Mouse (Mus musculus) lung, postnatal 25 days (tissue): ENCODE measurements around the gene Slc2a9.

Source experiments
- DNase-seq: peaks from one replicate; pipeline ENCODE4 v3.0.0; 2022; ENCODE audit warnings: low spot score

The Slc2a9 gene

GRCm38 (mm10) chr5:38372369-38372768 is 130.6 kb downstream of the Slc2a9 start:
- no peak for DNase-seq

- no peak for DNase-seq
Measured at GRCm38 (mm10) chr5:38371308-38371707, 131.6 kb downstream of the Slc2a9 start.

DNA sequence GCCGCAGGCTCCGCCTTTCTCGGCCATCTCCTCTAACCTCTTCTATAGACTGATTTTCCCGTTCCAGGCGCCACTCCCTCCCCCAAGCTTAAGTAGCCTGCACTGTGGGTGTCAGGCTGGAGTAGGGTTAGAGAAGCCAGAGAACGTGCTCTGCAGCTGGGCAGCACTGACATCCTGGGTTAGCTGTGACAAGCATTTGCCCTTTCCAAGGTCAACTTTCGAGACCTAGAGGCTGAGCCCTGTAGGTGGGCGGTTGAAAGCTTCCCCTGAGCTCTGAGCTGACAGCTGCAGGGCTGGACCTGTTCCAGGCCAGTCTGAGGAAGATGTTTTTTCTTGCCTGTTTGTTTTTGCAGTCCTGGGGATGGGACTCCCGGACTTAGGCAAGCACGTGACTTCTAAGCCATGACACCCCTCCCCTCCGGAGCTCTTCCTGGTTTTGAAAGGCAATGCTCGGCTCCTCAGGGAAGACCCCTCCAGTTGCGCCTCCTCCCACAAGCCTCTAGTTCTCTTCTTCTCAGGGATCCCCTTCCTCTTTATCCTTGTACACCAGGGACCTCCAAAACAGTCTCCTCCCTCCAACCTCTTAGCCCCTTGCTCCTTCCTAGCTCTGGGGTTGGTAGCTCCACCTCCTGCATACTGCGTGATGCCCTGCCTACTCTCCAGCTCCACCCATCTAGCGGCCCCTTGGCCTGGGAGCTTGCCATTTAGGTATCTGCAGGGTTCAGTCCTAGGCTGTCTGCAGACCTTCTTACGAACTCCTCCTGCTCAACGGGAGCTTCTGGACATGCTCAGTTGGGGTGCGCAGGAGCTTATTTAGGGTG is 136.1 kb downstream of the Slc2a9 start:
- peak; percentile 12 for DNase-seq

DNA sequence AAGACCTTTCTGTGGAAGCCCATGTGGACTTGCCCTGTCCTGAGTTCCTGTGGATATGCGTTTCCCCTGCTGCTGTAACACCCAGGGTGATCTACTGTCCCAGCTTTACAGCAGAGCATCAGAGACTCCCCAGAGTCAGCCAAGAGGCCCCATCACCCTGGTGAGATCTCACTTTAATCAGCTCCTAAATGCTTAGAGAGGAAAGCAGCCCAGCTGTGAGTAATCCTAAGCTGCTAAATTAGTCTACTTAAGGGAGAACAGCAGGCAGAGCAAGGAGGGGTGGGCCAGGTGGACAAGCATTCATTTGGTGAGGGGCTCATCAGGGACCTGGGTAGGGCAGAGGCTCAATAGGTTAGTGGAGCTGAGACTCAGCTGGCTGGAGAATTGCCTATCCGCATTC is 137.4 kb downstream of the Slc2a9 start:
- DNase-seq = no peak

- no peak for DNase-seq
Measured at GRCm38 (mm10) chr5:38364396-38364795, 138.5 kb downstream of the Slc2a9 start.

DNA sequence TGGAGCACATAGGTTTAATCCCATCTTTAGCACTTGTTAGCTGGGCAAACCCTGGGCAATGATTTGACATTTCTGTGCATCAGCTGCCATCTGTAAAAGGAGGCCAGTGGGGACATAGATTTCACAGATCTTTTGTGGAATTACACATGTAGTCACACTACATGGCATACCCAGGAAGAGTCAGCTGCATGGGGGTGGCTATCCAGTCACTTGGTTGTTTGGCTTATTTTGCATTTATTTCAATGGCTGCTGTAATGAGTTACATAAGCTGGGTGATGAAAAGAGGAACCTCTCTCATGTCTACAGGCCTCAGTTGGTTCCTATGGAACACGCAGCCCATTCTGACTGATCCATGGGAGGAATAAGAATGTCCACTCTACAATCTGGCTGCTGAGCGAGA is 143.2 kb downstream of the Slc2a9 start:
- DNase-seq = no peak

- no peak for DNase-seq
Measured at GRCm38 (mm10) chr5:38356927-38357326, 146.0 kb downstream of the Slc2a9 start.

GRCm38 (mm10) chr5:38350351-38350929 is 152.5 kb downstream of the Slc2a9 start:
- DNase-seq = no peak

- DNase-seq = no peak
Measured at GRCm38 (mm10) chr5:38346646-38347432, 156.1 kb downstream of the Slc2a9 start.

DNA sequence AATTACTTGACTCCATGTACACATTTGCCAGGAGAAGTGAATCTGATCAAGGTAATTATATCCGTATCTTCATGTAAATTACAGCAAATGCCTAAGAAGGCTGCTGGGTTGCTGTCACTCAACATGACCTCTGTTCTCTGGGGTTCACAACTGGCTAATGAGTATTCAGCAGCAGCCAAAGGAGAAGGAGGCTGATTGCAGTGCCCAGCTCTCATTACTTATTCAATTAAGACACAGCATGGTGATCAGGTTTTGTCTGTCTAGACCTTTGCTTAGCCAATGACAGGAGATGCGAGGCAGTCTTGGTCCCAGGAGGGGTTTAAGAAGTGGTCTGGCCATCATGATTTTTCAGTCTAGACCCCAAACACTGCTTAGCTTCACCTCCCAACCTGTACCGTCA is 159.8 kb downstream of the Slc2a9 start:
- no peak for DNase-seq

- no peak for DNase-seq
Measured at GRCm38 (mm10) chr5:38334582-38334981, 168.4 kb downstream of the Slc2a9 start.

DNA sequence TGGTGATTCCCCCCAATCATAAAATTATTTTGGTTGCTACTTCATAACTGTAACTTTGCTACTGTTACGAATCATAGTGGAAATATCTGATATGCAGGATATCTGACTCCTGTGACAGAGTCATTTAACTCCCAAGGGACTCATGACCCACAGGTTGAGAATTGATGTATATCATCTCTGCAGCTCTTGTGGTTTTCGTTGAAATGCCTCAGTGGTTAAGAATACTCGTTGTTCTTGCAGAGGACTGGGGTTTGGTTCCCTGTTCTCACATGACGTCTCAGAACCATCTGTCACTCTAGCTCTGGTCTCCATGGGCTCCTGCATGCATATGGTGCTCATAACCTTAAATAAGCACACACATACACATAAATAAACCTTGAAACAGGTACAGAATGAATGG is 169.6 kb downstream of the Slc2a9 start:
- DNase-seq = no peak

GRCm38 (mm10) chr5:38318966-38319786 is 183.8 kb downstream of the Slc2a9 start, which contains the start of gene Drd5:
Gene Drd5, plus strand, starts transcription at chr5:38319367.
- DNase-seq = no peak

- no peak for DNase-seq
Measured at GRCm38 (mm10) chr5:38309795-38310194, 193.1 kb downstream of the Slc2a9 start.

DNA sequence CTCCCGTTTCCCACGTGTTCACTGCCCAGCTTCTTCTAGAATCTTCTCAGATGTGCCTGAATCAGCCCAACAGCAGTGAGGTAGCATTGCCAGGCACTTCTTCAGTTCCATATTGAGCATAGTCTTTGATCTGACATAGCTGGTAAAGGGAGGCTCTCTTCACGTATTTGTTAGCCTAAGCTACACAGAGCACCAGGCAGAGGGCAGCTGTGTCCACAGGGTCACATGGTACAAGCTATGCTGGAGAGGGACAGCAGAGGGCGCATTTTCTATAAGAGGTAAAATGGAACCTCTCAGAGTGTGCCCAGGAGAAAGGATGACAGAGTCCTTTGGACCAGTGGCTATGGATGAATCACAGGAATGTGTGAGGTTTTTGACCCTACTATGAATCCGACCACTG is 194.1 kb downstream of the Slc2a9 start:
- DNase-seq = peak; percentile 50

- DNase-seq = peak; percentile 86
Measured at GRCm38 (mm10) chr5:38307255-38308101, 195.5 kb downstream of the Slc2a9 start.

DNA sequence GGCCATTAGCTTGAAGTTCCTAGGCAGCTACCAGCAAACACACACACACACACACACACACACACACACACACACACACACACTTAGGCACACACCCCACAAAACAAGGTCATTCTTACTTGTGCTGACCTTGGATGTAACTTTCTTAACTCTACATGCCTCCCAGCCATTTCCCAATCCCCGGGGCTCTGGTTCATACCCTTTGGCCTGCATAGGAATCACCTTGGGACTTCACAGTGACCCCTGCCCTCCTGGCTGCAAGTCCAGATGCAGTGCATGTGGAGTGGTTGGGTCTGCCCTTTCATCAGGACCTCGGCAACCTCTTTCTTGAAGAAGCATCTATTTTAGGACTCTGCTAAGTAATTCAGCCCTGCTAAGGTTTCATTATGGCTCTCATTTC is 197.7 kb downstream of the Slc2a9 start:
- DNase-seq = no peak

DNA sequence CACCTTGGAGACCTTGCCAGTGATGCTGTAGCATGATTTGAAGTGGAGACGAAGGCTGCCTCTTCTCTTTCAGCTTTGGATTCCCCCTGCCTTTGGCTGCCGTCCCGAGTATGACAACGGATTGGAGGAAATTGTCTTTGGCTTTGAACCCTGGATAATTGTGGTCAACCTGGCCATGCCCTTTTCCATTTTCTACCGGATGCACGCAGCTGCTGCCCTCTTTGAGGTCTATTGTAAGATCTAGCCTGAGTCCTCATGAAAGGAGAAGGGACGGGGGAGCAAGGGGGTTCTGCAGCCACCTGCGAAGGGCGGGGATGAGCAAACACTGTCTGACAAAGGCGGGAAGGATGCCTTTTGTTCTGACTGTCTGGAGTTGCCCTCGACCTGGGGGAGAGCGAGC is 200.3 kb downstream of the Slc2a9 start:
- no peak for DNase-seq

- DNase-seq = no peak
Measured at GRCm38 (mm10) chr5:38301761-38302411, 201.1 kb downstream of the Slc2a9 start.
